Mouse (Mus musculus) brain, embryonic 14.5 days (tissue): ENCODE data around the gene Chmp5.

Source experiments
- CTCF ChIP-seq: fragments of 200-500 bp; IDR thresholded peaks from 2 replicates; pipeline ENCODE4 v1.5.1; 2012; ENCODE audit warnings: inconsistent platforms, mild to moderate bottlenecking, moderate library complexity, borderline replicate concordance; ENCODE audit not compliant: insufficient read depth, insufficient read length; ENCODE audit errors: extremely low read depth
- POLR2A ChIP-seq: fragments of 200-500 bp; IDR thresholded peaks from 2 replicates; pipeline ENCODE4 v1.6.1; 2012; ENCODE audit warnings: mild to moderate bottlenecking, inconsistent platforms, borderline replicate concordance; ENCODE audit not compliant: poor library complexity, insufficient read depth, insufficient read length, severe bottlenecking; ENCODE audit errors: extremely low read depth

DNA sequence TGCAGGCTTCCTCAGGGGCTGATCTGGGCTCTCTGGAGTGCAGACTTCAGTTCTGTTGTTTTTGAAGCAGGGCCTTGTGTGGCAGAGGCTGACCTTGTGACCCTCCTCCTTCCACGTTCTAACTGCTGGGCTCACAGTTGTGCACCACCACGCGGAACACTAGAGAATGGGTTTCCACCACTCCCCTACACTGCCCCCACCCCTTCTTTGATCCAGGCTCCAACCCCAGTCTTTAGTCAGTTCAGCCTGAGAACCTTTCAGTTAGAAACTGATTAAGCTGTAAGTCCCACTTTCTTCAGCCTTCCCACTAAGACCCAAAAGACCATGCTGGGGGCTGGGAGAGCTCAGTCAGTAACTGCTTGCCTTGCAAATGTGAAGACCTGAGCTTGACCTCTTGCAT is 22.6 kb upstream of the Chmp5 start:
- TF ChIP-seq CTCF: no peak
- no peak for TF ChIP-seq POLR2A
